Mouse (Mus musculus) heart, adult 2 months (tissue): Measurements from ENCODE around the gene Ttc28. TPM values are rescaled to one million over a fixed set of nuclear protein-coding genes. Genes with fewer than 3 reads are reported as not detected.

Experiments
- DNase-seq, 2 experiments: peaks; one replicate each; pipeline ENCODE4 v3.0.0; 2021
- H3K27ac ChIP-seq: fragments of 200-600 bp; 2 replicates; pipeline ENCODE4 v1.8.1; 2022
- H3K27me3 ChIP-seq: fragments of 200-500 bp; 2 replicates; pipeline ENCODE4 v1.6.1; 2012; ENCODE audit warnings: mild to moderate bottlenecking, low read length, inconsistent platforms, mixed read lengths; ENCODE audit not compliant: control insufficient read depth, insufficient read depth
- H3K36me3 ChIP-seq: fragments of 200-500 bp; 2 replicates; pipeline ENCODE4 v1.6.1; 2012; ENCODE audit warnings: low read length, inconsistent platforms; ENCODE audit not compliant: control insufficient read depth, insufficient read depth
- H3K4me1 ChIP-seq: fragments of 200-500 bp; 2 replicates; pipeline ENCODE4 v1.6.1; 2011; ENCODE audit warnings: low read length; ENCODE audit not compliant: control insufficient read depth, insufficient read depth
- H3K4me3 ChIP-seq: fragments of 200-600 bp; 2 replicates; pipeline ENCODE4 v1.8.1; 2022
- H3K79me2 ChIP-seq: fragments of 200-500 bp; replicated peaks from 2 replicates; pipeline ENCODE4 v1.6.1; 2012; ENCODE audit warnings: mild to moderate bottlenecking, inconsistent platforms, low read length, moderate library complexity, mixed read lengths; ENCODE audit not compliant: control insufficient read depth, insufficient read depth
- H3K9ac ChIP-seq: fragments of 200-500 bp; 2 replicates; pipeline ENCODE4 v1.6.1; 2012; ENCODE audit warnings: low read depth, mild to moderate bottlenecking, control low read depth, inconsistent platforms, low read length, mixed read lengths
- CTCF ChIP-seq: fragments of 200-600 bp; IDR thresholded peaks from 2 replicates; pipeline ENCODE4 v1.8.1; 2022; ENCODE audit warnings: antibody characterized with exemption, mild to moderate bottlenecking, moderate library complexity
- EP300 ChIP-seq: fragments of 200-500 bp; IDR thresholded peaks from 2 replicates; pipeline ENCODE4 v1.6.1; 2011; ENCODE audit warnings: low read depth, low read length, control low read depth; ENCODE audit not compliant: insufficient read depth
- POLR2A ChIP-seq: fragments of 200-500 bp; IDR thresholded peaks from 2 replicates; pipeline ENCODE4 v1.6.1; 2011; ENCODE audit warnings: mild to moderate bottlenecking, low read depth, low read length, control low read depth; ENCODE audit not compliant: insufficient read depth
- WGBS: fragments of 180-500 bp; shearing (Covaris S2); methylation state at CpG from one replicate; pipeline ENCODE4 v1.1.7; 2018; 5-methylcytosine and 5-hydroxymethylcytosine counted together
- intact Hi-C: fragments of 180-260 bp; cut with DNase I; formaldehyde crosslinking; loops from one replicate; pipeline ENCODE4 v1.15.1; 2025
- polyA plus RNA-seq: library from polyadenylated mRNA; depleted of rRNA; stranded (reverse); fragments of >200 nt; gene quantifications from 2 replicates; pipeline ENCODE4 v1.2.3, GENCODE M21; 2012
- total RNA-seq, 2 experiments: library from RNA; stranded (reverse); gene quantifications; 2 replicates each; pipeline ENCODE4 v1.2.3; 2021

The Ttc28 gene
- total and polyA plus RNA-seq, 3 experiments = 7.2 to 15.0 (median 12.3) TPM

DNA sequence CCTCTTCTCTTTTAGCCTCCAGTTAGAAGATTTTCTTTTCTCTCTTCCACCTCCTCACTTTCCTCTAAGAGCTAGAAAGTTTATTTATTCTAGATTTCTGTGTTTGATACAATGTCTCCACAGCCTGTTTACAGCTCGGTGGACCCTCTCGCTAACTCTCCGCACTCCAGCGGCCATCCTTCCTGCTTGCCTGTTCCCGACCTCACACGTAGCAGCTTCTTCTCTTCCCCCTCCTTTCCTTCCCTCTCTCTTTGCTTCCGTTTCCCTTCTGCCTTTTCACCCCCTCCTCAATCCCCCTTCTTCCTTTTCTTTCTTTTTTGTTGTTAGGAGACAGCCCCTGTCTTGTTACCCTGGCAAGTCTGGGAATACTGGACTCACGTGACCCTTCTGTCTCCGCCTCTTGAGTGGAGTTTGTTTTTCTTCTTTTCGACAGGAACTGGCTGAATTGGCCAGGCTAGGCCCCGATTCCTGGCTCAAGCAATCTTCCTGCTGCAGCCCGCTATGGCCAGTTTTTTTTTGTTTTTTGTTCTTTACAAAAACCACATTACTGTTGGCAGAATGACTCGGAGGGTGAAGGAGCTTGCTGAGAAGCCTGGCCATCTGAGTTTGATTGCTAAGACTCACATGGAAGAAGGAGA is 20.5 kb upstream of the Ttc28 start:
- intact Hi-C loops = no loop called here
- H3K9ac ChIP-seq = peak overlapping the region; percentile 79
- H3K4me1 ChIP-seq = peaks cover 13% of the 10 kb centered on the region
- H3K27ac ChIP-seq = peak overlapping the region; percentile 86
- peak; percentile 73 to 84 for DNase-seq
- TF ChIP-seq CTCF (no peak), POLR2A (peak; percentile 83), EP300 (peak; percentile 52; the same call in 1 of the 2 replicates)
- 33% methylated on average over 13 of the region's 13 CpGs for WGBS
- H3K4me3 ChIP-seq = peak overlapping the region; percentile 50
- no peaks in the 10 kb centered on the region for H3K79me2 ChIP-seq
- peaks cover 11% of the 10 kb centered on the region for H3K36me3 ChIP-seq
- H3K27me3 ChIP-seq = no peaks in the 10 kb centered on the region

DNA sequence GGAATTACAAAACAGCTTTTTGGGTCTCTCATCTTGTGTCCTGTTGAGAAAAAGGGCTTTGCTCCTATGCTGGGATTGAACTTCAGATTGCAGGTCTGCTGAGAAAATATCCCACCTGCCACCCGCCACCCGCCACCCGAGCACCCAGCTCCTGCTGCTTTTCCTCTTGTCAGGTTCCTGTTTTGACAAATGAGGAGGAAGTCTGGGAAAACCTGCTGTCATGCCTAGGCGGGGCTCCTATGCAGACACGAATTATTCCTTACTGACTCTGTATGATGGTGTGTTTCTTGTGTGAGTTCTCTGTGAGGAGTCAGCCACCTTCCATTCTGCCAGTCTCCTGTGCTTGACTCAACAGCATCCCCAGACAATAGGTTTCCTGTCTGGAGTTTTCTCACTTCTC is 19.2 kb upstream of the Ttc28 start:
- Histone ChIP-seq H3K27ac (peak overlapping the region; percentile 86), H3K4me3 (no peak overlapping the region), H3K79me2 (no peaks in the 10 kb centered on the region), H3K27me3 (no peaks in the 10 kb centered on the region), H3K9ac (peak overlapping the region; percentile 68), H3K4me1 (peaks cover 11% of the 10 kb centered on the region), H3K36me3 (peaks cover 11% of the 10 kb centered on the region)
- 0 out of 2 replicates have a peak, but pooled peaks have one; percentile 7 for TF ChIP-seq EP300
- TF ChIP-seq POLR2A = peak; percentile 47; the same call in 1 of the 2 replicates
- TF ChIP-seq CTCF = no peak
- no peak for DNase-seq
- intact Hi-C loops = no loop called here
- WGBS = 59% methylated on average over 5 of the region's 5 CpGs

DNA sequence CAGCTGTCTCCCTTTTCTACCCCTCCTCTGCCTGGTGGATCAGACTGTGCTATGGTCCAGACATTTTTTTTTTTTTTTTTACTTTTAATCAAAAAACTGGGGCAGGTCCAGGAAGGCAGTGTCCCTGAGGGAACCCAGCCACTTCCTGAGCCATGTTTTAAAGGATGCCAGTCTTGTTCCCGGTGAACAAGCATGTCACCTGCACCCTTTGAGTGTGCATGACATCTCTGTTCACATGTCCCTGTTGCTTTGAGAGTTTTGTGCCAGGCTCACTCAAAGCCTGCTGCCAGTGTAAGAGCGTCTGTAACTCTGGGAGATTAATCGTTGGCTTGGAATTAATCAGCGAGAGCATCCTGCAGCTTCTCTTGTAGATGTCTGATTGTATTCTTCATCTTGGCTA is 11.1 kb upstream of the Ttc28 start:
- Histone ChIP-seq H3K36me3 (no peaks in the 10 kb centered on the region), H3K4me3 (no peak overlapping the region), H3K4me1 (peaks cover 5% of the 10 kb centered on the region), H3K27me3 (no peaks in the 10 kb centered on the region), H3K27ac (peak overlapping the region; percentile 8; the same call in 1 of the 2 replicates), H3K9ac (no peak overlapping the region), H3K79me2 (no peaks in the 10 kb centered on the region)
- TF ChIP-seq POLR2A = no peak
- TF ChIP-seq EP300 = no peak
- no peak for TF ChIP-seq CTCF
- no peak for DNase-seq
- intact Hi-C loops = no loop called here
- 24% methylated on average over 4 of the region's 4 CpGs for WGBS

DNA sequence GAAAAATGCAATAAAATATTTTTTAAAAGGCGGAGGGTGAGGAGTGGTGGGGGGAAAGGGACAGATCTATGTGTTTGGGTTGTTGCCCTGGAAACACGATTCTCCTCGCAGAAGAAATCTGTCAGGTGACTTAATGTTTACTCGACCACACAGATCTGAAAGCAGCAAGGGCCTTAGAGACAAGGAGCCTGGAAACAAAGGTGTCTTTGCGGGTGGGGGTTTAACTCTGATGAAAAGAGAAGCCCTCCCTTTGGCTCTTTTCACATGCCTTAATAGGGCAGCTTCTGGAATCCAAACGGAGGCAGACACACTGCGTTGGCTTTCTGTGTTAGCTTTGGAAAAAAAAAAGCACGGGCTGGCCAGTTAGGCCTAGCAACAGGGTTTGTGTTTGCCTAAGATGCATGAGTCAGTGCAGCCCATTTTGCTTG is 10.3 kb upstream of the Ttc28 start:
- Histone ChIP-seq H3K4me1 (peaks cover 5% of the 10 kb centered on the region), H3K79me2 (no peaks in the 10 kb centered on the region), H3K27me3 (no peaks in the 10 kb centered on the region), H3K27ac (peak overlapping the region; percentile 8), H3K36me3 (no peaks in the 10 kb centered on the region), H3K4me3 (no peak overlapping the region), H3K9ac (no peak overlapping the region)
- intact Hi-C loops = no loop called here
- TF ChIP-seq POLR2A = no peak
- TF ChIP-seq CTCF = no peak
- no peak for TF ChIP-seq EP300
- DNase-seq = peak in 1 of 2 experiments; percentile 45
- 51% methylated on average over 8 of the region's 8 CpGs for WGBS

DNA sequence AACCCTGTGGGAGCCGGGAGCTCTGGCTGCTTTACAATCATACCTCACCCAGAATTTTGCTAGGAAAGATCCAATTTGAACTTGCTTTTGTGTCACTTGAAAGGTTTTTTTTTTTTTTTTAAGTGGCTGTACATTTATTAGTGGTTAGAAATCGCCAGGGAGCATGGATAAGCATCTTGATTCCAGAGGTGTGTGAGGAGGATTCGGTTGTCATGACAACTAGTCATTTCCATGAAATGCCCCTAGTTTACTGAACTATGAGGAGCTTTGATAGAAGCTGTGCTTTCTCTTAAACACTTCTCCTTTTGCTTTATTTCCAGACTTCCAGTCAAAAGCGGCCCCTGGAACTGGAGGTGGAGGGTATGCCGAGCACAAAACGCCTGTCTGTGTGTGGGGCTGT is 6.4 kb upstream of the Ttc28 start:
- no peak overlapping the region for H3K27ac ChIP-seq
- H3K4me3 ChIP-seq = no peak overlapping the region
- H3K27me3 ChIP-seq = no peaks in the 10 kb centered on the region
- H3K4me1 ChIP-seq = peaks cover 4% of the 10 kb centered on the region
- H3K9ac ChIP-seq = no peak overlapping the region
- TF ChIP-seq EP300 = no peak
- TF ChIP-seq POLR2A = no peak
- TF ChIP-seq CTCF = no peak
- no peaks in the 10 kb centered on the region for H3K79me2 ChIP-seq
- H3K36me3 ChIP-seq = no peaks in the 10 kb centered on the region
- no peak for DNase-seq
- WGBS = 97% methylated on average over 6 of the region's 6 CpGs
- intact Hi-C loops = no loop called here

DNA sequence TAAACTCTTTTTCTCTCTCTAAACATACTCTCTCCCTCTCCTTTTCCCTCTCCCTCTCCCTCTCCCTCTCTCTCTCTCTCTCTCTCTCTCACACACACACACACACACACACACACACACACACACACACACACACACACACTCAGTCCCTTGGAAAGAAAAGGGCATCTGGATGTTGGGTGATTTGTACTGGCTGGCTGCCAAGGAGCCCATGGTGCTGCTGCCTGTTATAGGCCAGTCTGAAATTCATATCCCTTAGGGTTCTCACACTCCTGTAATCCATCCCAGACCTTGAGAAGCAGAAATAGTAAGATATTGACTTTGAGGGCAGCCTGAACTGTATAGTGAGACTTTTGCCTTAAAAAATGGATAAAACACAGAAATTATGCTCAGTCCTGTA is 4.9 kb upstream of the Ttc28 start:
- no peak for TF ChIP-seq POLR2A
- TF ChIP-seq CTCF = no peak
- no peak for TF ChIP-seq EP300

More for the DNA sequence above, 4.9 kb upstream of the Ttc28 start:
- Histone ChIP-seq H3K27me3 (no peaks in the 10 kb centered on the region), H3K27ac (no peak overlapping the region), H3K9ac (no peak overlapping the region), H3K36me3 (no peaks in the 10 kb centered on the region), H3K4me1 (no peaks in the 10 kb centered on the region; the same call in 1 of the 2 replicates), H3K79me2 (no peaks in the 10 kb centered on the region), H3K4me3 (no peak overlapping the region)
- intact Hi-C loops = no loop called here
- no peak for DNase-seq
